Mouse (Mus musculus): ENCODE results near the gene Pltp. TPM values are rescaled to one million over a fixed set of nuclear protein-coding genes. Genes with fewer than 3 reads are reported as not detected.

Gene Pltp
- polyA plus RNA-seq, 1 experiment = 18.0 TPM

DNA sequence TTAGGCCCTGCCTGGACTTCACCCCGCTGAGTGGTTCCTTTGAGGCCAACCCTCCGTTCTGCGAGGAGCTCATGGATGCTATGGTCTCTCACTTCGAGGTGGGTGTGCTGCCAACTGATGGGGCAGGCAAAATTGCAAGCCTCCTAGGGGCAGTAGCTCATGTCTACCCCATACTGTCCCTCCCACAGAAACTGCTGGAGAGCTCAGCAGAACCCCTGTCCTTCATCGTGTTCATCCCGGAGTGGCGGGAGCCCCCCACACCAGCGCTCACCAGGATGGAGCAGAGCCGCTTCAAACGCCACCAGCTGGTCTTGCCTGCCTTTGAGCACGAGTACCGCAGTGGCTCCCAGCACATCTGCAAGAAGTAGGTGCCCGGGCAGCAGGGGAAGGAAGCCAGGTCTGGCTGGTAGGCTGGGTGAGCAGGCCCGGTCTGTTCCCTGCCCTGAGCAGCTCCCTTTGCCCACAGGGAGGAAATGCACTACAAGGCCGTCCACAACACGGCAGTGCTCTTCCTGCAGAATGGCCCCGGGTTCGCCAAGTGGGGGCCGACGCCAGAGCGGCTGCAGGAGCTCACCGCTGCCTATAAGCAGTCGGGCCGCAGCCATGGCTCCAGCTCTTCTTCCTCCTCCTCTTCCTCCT lies 33.0 kb upstream of the Pltp start:
- Histone ChIP-seq H3K4me3 (ENCODE audit: control insufficient read depth, low read depth, low read length) (no peak overlapping the region), H3K27me3 (ENCODE audit: control insufficient read depth, insufficient read depth, low read length) (no peaks in the 10 kb centered on the region), H3K27ac (ENCODE audit: control insufficient read depth, insufficient read depth, low read depth, low read length) (no peak overlapping the region), H3K36me3 (ENCODE audit: control insufficient read depth, insufficient read depth, low read length) (peaks cover 2% of the 10 kb centered on the region), H3K4me1 (ENCODE audit: control insufficient read depth, insufficient read depth, low read length) (no peaks in the 10 kb centered on the region)
- no peak for TF ChIP-seq POLR2A (IDR thresholded peaks at IDR 0.05; ENCODE audit: control insufficient read depth, low read depth, low read length)
- no peak for TF ChIP-seq CTCF (IDR thresholded peaks at IDR 0.05; ENCODE audit: control insufficient read depth, insufficient read depth, insufficient replicate concordance, low read depth, low read length)

DNA sequence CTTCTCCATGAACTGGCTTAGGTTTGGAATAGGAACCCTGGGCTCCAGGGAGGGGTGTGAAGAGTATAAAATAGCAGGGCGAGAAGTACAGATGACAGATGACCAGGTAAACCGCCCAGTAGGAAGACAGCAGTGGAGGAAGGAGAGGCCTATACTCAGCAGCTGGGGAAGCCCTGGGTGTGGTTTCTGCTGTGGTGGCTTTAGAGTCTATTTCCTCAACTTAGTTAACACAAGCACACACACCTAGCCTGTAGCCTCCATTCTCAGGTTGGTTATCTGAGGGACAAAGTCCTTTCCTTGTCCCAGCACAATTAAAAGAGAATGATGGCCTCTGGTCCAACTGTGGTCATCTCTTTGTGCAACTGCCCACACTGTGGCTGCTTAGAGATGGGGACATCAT lies 32.4 kb upstream of the Pltp start:
- TF ChIP-seq CTCF (IDR thresholded peaks at IDR 0.05; ENCODE audit: control insufficient read depth, insufficient read depth, insufficient replicate concordance, low read depth, low read length) (no peak), POLR2A (IDR thresholded peaks at IDR 0.05; ENCODE audit: control insufficient read depth, low read depth, low read length) (no peak)

GRCm38 (mm10) chr2:164888996-164889395 lies 31.5 kb upstream of the Pltp start:
- no peak overlapping the region for H3K27ac ChIP-seq (ENCODE audit: control insufficient read depth, insufficient read depth, low read depth, low read length)
- H3K4me1 ChIP-seq (ENCODE audit: control insufficient read depth, insufficient read depth, low read length) = no peaks in the 10 kb centered on the region
- peaks cover 4% of the 10 kb centered on the region for H3K36me3 ChIP-seq (ENCODE audit: control insufficient read depth, insufficient read depth, low read length)
- TF ChIP-seq POLR2A (IDR thresholded peaks at IDR 0.05; ENCODE audit: control insufficient read depth, low read depth, low read length) (no peak), CTCF (IDR thresholded peaks at IDR 0.05; ENCODE audit: control insufficient read depth, insufficient read depth, insufficient replicate concordance, low read depth, low read length) (no peak)
- no peak overlapping the region for H3K4me3 ChIP-seq (ENCODE audit: control insufficient read depth, low read depth, low read length)
- no peaks in the 10 kb centered on the region for H3K27me3 ChIP-seq (ENCODE audit: control insufficient read depth, insufficient read depth, low read length)

More for the DNA sequence above, 32.4 kb upstream of the Pltp start:
- Histone ChIP-seq H3K27ac (ENCODE audit: control insufficient read depth, insufficient read depth, low read depth, low read length) (no peak overlapping the region), H3K4me3 (ENCODE audit: control insufficient read depth, low read depth, low read length) (no peak overlapping the region), H3K27me3 (ENCODE audit: control insufficient read depth, insufficient read depth, low read length) (no peaks in the 10 kb centered on the region), H3K36me3 (ENCODE audit: control insufficient read depth, insufficient read depth, low read length) (peaks cover 2% of the 10 kb centered on the region), H3K4me1 (ENCODE audit: control insufficient read depth, insufficient read depth, low read length) (no peaks in the 10 kb centered on the region)

- Histone ChIP-seq H3K36me3 (ENCODE audit: control insufficient read depth, insufficient read depth, low read length) (peaks cover 4% of the 10 kb centered on the region), H3K27me3 (ENCODE audit: control insufficient read depth, insufficient read depth, low read length) (no peaks in the 10 kb centered on the region), H3K4me1 (ENCODE audit: control insufficient read depth, insufficient read depth, low read length) (no peaks in the 10 kb centered on the region), H3K4me3 (ENCODE audit: control insufficient read depth, low read depth, low read length) (no peak overlapping the region), H3K27ac (ENCODE audit: control insufficient read depth, insufficient read depth, low read depth, low read length) (no peak overlapping the region)
- TF ChIP-seq CTCF (IDR thresholded peaks at IDR 0.05; ENCODE audit: control insufficient read depth, insufficient read depth, insufficient replicate concordance, low read depth, low read length) (no peak), POLR2A (IDR thresholded peaks at IDR 0.05; ENCODE audit: control insufficient read depth, low read depth, low read length) (no peak)
Measured at GRCm38 (mm10) chr2:164886617-164887016, 29.1 kb upstream of the Pltp start.

DNA sequence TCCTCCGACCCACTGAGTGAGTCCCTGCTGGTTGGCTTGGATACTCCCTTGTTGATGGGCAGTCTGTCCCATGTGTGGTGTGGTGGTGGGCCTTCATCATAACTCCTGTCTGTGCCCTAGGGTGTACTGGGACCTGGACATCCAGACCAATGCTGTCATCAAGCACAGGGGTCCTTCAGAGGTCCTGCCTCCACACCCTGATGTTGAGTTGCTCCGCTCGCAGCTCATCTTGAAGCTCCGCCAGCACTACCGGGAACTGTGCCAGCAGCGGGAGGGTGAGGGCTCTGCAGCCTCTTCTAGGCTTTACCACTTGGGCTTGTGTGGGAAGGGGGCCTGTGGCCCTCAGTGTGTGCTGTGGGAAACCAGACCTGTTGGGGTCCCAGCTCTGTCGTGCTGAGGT lies 28.3 kb upstream of the Pltp start:
- no peak overlapping the region for H3K27ac ChIP-seq (ENCODE audit: control insufficient read depth, insufficient read depth, low read depth, low read length)
- no peak overlapping the region for H3K4me3 ChIP-seq (ENCODE audit: control insufficient read depth, low read depth, low read length)
- H3K27me3 ChIP-seq (ENCODE audit: control insufficient read depth, insufficient read depth, low read length) = no peaks in the 10 kb centered on the region
- peaks cover 4% of the 10 kb centered on the region for H3K36me3 ChIP-seq (ENCODE audit: control insufficient read depth, insufficient read depth, low read length)
- TF ChIP-seq CTCF (IDR thresholded peaks at IDR 0.05; ENCODE audit: control insufficient read depth, insufficient read depth, insufficient replicate concordance, low read depth, low read length) = no peak
- TF ChIP-seq POLR2A (IDR thresholded peaks at IDR 0.05; ENCODE audit: control insufficient read depth, low read depth, low read length) = no peak
- H3K4me1 ChIP-seq (ENCODE audit: control insufficient read depth, insufficient read depth, low read length) = peaks cover under 1% of the 10 kb centered on the region; the same call in 1 of the 2 replicates

GRCm38 (mm10) chr2:164882619-164883018 lies 25.1 kb upstream of the Pltp start:
- H3K27me3 ChIP-seq (ENCODE audit: control insufficient read depth, insufficient read depth, low read length) = no peaks in the 10 kb centered on the region
- H3K36me3 ChIP-seq (ENCODE audit: control insufficient read depth, insufficient read depth, low read length) = peaks cover 4% of the 10 kb centered on the region
- peaks cover 14% of the 10 kb centered on the region for H3K4me1 ChIP-seq (ENCODE audit: control insufficient read depth, insufficient read depth, low read length)
- H3K27ac ChIP-seq (ENCODE audit: control insufficient read depth, insufficient read depth, low read depth, low read length) = no peak overlapping the region
- no peak overlapping the region for H3K4me3 ChIP-seq (ENCODE audit: control insufficient read depth, low read depth, low read length)
- no peak for TF ChIP-seq CTCF (IDR thresholded peaks at IDR 0.05; ENCODE audit: control insufficient read depth, insufficient read depth, insufficient replicate concordance, low read depth, low read length)
- no peak for TF ChIP-seq POLR2A (IDR thresholded peaks at IDR 0.05; ENCODE audit: control insufficient read depth, low read depth, low read length)

GRCm38 (mm10) chr2:164879568-164880277 lies 22.2 kb upstream of the Pltp start:
- TF ChIP-seq POLR2A (IDR thresholded peaks at IDR 0.05; ENCODE audit: control insufficient read depth, low read depth, low read length) (peak; percentile 87), CTCF (IDR thresholded peaks at IDR 0.05; ENCODE audit: control insufficient read depth, insufficient read depth, insufficient replicate concordance, low read depth, low read length) (no peak; the same call in 1 of the 2 replicates)
- H3K27me3 ChIP-seq (ENCODE audit: control insufficient read depth, insufficient read depth, low read length) = no peaks in the 10 kb centered on the region

More at GRCm38 (mm10) chr2:164879568-164880277, 22.2 kb upstream of the Pltp start:
- peaks cover 2% of the 10 kb centered on the region; the same call in 1 of the 2 replicates for H3K36me3 ChIP-seq (ENCODE audit: control insufficient read depth, insufficient read depth, low read length)
- H3K4me1 ChIP-seq (ENCODE audit: control insufficient read depth, insufficient read depth, low read length) = peaks cover 14% of the 10 kb centered on the region
- peak overlapping the region; percentile 100 for H3K27ac ChIP-seq (ENCODE audit: control insufficient read depth, insufficient read depth, low read depth, low read length)
- H3K4me3 ChIP-seq (ENCODE audit: control insufficient read depth, low read depth, low read length) = peak overlapping the region; percentile 97
